Mouse (Mus musculus) heart, adult 18-20 months (tissue): ENCODE measurements at regions not wholly inside any gene's neighbourhood (a gene's known extent, or its start where the extent isn't known, plus 50 kb on each side); places are given as distances from the start of the nearest gene placed in this dataset.
A peak's percentile ranks its signal among the peaks of the same experiment; 100 is the strongest.

ENCODE experiments used
- DNase-seq, 2 experiments: peaks; one replicate each; pipeline ENCODE4 v3.0.0; 2021 to 2022; ENCODE audit warnings: mixed read lengths in 1 of 2

DNA sequence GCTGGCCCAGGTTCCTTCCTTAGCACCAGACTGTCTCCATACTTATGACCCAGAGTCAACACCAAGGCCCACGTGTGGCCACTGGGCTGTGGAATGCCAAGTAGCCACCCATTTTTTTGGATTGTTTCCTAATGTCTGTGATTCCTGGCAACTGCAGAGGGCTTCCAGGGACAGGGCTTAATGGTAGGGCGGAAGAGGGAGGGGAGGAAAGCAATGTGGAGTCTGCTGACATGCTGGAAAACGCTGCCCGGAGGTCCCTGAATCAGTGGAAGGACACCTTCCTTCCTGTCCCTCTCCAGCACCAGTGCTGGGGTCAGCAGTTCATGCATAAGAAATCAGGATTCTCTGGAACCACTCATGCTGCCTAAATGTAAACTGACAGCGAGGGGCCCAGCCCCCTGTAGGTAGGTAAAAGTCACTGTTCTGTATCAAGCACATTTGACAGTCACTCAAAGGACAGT, 90.8 kb downstream of the Iyd start:
- DNase-seq, result peak; percentile 51 to 87

DNA sequence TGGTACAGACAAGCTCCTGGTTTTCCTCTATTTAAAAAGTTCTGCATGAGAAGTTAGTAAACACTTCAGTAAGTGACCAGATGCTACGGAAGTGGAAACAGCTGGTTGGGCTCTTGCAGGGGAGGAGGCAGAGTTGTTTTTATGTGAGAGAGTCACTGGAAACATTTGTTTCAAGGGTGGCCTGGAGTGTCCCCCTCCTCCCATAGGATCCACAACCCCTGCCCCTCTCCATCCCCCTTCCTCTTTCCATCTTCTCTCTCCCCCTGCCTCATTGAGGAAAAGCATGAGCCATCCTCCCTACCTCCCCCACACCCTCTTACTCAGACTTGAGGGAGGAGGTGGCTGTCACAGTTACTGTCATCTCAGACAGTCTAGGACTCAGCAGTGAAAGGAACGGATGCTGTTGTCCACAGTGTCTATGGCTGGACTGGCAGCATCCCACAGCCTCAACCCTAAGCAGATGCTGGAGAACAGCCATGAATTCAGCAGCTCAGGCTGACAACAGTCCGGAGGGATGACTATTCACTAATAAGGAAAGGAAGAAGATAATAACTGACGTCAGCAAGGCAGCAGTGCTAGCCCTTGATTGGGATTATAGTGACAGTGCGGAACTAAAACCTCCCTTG, 93.9 kb downstream of the Iyd start:
- peak; percentile 70 to 79 for DNase-seq

DNA sequence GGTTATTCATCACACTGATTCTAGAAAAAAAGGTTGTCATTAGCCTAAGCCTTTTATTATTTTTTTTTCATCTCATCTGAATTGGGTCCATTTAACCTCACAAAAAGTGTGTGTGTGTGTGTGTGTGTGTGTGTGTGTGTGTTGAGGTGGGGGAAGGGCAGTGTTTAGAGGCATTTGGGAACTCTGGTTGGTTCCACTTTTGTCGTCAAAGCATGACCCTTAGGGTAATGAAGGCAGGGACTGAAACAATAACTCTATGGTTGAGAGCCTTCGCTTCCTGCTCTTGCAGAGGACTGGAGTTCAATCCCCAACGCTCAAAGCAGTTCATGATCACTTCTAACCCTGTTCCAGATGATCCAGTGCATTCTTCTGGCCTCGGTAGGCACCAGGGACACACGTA, 96.1 kb upstream of the Plekhg1 start:
- no peak for DNase-seq

DNA sequence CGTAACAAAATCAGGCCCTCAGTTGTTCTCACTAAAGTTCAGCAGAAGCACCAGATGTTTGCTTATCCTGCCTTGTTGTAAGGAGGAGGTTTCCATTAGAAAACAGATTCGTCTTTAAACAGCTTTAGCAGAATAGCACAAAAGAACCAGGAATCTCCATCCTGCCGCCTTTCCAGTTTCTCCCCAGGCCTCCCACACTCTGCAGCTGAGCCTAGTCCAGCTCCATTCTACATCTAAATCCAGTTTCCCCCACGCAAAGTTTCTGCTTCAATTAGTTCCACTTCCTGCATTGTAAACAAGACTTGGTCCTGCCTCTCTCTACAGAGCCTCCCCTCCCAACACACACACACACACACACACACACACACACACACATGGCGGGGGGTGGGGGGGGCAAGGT, 95.1 kb upstream of the Plekhg1 start:
- no peak for DNase-seq

DNA sequence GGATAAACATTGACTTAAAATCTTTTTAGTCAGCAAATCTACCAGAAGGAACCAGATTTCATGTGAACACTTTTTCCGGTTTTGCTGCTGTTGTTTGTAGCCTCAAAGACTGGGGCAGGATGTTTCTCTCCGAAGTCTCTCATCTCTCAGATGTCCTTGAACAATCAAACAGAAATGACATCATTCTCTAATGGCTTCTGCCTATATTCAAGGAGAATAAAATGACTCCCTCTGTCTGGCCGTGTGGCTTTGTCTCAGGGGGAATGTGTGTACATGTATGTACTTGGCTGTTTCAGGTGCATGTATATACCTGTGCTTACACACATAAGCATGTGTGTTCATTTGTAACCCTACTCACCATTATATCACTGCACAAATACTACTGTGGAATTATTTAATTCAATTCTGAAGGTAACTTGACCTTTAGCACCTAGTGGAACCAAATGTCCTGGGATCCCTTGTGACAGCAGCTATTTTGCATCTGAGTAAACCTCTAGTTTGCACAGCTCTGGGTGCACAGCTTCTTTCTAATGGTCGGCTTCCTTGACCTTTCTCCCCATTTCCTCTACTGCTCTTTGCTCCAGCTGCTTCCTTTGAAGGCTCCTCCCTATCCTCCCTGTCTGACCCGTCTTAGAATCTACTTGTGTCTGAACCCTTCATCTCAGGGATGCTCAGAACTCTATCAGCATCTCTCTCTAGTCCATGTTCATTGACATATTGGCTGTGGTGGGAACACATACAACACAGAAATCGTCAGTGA, 93.8 kb upstream of the Plekhg1 start:
- DNase-seq, result no peak

DNA sequence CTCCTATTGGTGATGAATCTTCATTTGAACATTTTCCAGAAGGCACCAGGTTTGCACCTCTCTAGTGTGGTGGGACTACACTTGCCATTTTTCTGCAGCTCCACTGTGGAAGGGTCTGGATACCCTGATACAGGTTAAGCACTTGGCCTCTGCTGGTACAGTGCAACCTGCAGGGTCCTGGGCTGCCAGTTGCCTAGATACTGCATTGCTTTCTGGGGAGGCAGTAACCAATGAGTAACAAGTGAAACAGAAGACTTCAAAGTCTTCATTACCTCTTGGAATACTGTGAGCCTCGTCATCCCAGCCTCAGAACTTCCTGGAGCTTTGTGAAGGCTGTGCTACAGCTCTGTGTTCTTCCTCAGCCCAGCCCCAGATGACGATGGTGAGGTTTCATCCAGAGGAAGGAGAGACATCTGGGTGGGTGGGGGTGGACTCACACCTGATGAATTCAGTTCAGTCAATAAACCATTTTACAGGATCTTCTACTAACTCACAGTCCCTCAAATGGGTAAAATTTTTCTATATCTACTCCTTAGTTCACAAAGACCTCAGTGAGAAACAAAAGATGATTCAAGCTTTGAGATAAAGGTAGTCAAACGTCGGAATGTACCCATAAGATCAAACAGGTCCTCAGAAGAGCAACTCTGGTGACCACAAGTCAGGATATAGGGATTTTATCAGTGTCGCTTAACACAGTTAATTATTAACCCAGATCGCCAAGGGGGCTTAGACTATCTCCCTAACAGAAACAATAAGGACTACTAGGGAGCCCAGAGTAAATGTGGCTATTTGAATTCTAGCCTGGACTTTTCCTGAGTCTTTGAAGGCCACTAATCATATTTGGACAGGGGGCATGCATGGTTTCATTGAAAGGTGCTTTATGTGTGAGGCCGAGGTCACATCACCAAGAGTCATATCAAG, 92.1 kb upstream of the Plekhg1 start:
- no peak for DNase-seq

DNA sequence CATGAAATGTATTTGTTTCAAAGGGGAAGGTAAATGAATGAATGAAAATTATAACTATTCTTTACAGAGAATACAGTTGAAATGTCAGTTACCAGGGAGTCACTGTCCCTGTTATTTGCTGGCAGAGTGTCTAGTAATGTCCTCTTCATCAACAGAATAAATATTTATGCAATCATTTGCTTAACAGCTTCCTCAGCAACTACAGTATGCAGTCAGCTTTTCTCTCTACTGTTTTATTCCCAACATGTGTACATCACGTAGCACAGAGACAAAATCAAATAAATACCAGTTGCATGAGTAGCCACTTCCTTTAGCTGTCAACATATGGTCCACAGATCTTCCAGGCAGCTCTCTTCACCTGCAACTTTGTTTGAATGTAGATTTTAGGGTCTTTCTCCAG, 90.2 kb upstream of the Plekhg1 start:
- no peak for DNase-seq

DNA sequence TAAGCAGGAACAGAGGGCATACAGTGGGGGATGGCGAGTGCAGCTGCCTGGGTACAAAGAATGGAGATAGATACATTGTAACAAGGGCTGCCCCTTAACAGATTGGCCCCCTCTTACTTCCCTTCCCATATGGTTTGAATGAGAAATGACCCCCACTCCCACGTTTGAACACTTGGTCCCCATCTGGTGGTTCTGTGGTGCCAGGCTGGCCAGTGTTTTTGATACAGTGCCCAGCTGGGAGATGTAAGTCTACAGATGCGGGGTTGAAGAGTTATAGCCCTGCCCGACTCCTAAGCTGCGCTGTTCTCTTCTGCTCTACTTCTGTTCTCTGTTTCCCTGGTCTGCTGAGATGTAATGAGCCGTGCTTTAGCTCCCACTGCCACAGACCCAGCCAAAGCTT, 89.6 kb upstream of the Plekhg1 start:
- DNase-seq, result no peak

DNA sequence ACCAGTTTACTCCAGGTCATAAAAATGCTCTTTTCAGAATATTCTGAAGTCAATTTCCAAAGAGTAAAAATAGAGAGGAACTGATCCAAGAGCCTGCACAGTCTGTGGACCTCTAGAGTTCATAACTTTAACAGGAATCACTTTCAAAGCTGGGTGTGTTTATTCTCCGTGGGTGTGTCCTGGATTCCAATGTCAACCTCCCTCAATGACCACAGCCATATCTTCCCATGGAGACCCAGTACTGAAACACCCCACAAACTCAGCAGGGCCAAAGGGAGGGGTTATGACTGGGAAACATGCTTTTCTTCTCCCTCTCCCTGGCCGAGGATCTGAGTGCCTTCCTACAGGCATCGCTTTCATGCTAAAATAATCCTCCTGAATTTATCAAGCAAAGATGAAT, 87.6 kb upstream of the Plekhg1 start:
- peak in 1 of 2 experiments; percentile 9 for DNase-seq

DNA sequence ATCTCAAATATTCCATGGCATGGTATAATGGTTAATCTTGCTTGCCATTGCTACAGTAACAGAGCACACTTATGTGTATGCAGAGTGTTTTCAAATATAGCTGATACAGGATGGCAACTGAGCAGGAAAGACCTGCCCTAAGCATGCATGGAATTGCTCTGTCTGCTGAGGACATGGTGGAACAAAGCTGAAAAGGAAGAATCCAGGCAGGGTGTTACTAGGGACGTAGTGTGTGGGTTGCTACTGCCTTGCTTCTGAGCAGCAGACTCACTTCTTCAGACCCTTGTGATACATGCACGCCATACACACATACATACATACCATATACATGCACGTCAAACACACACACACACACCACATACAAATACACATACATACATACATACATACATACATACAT, 84.1 kb upstream of the Plekhg1 start:
- no peak for DNase-seq

DNA sequence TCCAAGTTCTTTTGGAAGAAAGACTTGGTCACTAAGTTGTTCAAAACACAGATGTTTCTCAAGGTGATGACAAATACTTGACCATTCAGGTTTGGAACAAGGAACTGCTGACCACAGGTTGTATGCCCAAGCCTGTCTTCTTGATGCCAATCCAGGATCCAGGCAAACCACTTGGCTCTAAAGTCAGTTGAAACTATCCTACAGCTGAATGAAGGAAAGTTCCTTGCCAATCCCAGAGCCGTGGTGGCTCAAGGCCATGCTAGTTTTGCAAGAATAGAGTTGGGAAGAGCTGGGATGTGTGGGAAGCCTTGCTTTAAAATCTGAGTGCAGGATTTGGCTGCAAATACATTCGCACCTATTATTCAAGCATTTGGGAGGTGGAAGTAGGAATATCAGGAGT, 78.0 kb upstream of the Plekhg1 start:
- peak in 1 of 2 experiments; percentile 21 for DNase-seq

DNA sequence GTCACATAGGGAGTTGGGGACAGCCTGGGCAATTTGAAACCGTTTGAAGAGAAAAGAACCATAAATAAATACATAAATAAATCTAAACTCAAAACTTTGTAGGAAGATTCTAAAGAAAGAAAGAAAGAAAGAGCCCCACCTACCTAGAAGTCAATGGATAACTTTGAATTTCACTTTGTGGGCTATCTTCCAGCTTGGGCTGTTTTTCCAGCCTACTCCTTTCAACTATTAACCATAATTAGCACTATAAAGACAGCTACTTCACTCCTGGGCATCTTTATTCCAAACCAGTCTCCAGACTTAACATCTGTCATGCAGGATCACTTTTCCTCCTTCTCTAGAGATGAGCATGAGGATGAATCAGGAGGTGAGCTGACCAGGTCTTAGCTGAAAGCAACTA, 77.6 kb upstream of the Plekhg1 start:
- no peak for DNase-seq

DNA sequence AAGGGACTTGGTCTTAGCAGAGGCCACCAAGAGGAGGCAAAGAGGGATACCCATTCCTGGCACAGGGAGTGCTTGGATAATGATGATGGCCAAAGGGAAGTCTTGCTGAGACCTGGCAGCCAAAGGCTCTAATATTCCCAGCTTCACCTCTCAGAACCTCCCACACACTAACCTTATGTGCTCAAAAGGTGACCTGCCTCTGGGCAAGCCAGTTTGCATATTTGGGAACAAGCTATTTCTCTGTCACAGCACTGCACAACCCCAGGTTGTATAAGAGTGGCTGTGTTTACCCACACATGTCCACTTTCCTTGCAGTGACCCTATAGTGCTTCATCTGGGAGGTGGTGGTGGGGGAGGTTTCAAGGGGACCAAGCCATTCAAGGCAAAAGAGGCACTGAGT, 76.9 kb upstream of the Plekhg1 start:
- DNase-seq, result no peak

DNA sequence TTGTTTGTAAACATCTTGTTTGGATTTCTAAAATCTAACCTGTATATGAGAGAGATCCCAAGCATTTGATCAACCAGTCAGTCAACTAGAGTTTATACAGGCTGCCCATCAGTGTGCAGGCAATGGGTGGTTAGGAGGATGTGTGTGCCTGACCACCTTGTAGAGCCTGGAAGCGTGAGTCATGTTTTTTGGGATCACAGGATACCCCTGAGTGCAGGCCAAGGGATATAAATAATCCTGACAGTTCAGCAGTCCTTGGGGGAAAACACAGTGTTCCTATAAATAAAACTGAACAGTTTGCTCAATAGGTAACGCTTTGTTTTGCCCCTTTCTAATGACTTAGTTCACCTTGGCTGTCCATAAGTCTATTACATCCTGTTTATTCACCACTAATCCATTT, 55.7 kb upstream of the Plekhg1 start:
- DNase-seq, result peak; percentile 64 to 75
